Mouse (Mus musculus) embryonic facial prominence, embryonic 12.5 days (tissue): ENCODE data around the gene Gas1. TPM values are rescaled to one million over a fixed set of nuclear protein-coding genes. Genes with fewer than 3 reads are reported as not detected.

ENCODE experiments used
- ATAC-seq: fragments of 200-750 bp; cut with Nextera tagmentation; 2 replicates; pipeline ENCODE4 v1.8.0; 2017; ENCODE audit not compliant: insufficient number of reproducible peaks, insufficient read depth, low FRiP score, low TSS enrichment
- H3K27ac ChIP-seq: fragments of 300-500 bp; sonication (generic); 2 replicates; pipeline ENCODE4 v1.5.1; 2016; ENCODE audit warnings: mild to moderate bottlenecking
- H3K27me3 ChIP-seq: fragments of 300-500 bp; sonication (generic); 2 replicates; pipeline ENCODE4 v1.6.1; 2016; ENCODE audit warnings: mild to moderate bottlenecking, moderate library complexity
- H3K36me3 ChIP-seq: fragments of 300-500 bp; sonication (generic); 2 replicates; pipeline ENCODE4 v1.6.1; 2016; ENCODE audit warnings: mild to moderate bottlenecking
- H3K4me1 ChIP-seq: fragments of 300-500 bp; sonication (generic); 2 replicates; pipeline ENCODE4 v1.6.1; 2016
- H3K4me2 ChIP-seq: fragments of 300-500 bp; sonication (generic); replicated peaks from 2 replicates; pipeline ENCODE4 v1.6.1; 2016; ENCODE audit warnings: mild to moderate bottlenecking, moderate library complexity
- H3K4me3 ChIP-seq: fragments of 300-500 bp; sonication (generic); 2 replicates; pipeline ENCODE4 v1.5.1; 2016; ENCODE audit warnings: mild to moderate bottlenecking
- H3K9ac ChIP-seq: fragments of 300-500 bp; sonication (generic); 2 replicates; pipeline ENCODE4 v1.6.1; 2016; ENCODE audit warnings: mild to moderate bottlenecking, moderate library complexity
- H3K9me3 ChIP-seq: fragments of 300-500 bp; sonication (generic); 2 replicates; pipeline ENCODE4 v1.6.1; 2016; ENCODE audit warnings: mild to moderate bottlenecking, moderate library complexity
- WGBS: fragments of 180-500 bp; shearing (Covaris S2); methylation state at CpG from one replicate; pipeline ENCODE4 v1.1.7; 2016; 5-methylcytosine and 5-hydroxymethylcytosine counted together
- polyA plus RNA-seq: library from polyadenylated mRNA; unstranded; fragments of >200 nt; fragmentation: Nextera tagmentation; extraction: Ambion mirVana; gene quantifications from 2 replicates; pipeline ENCODE4 v1.2.1, GENCODE M21; 2016

Gene Gas1
- polyA plus RNA-seq, 1 experiment from 2014 or later = 307 TPM

DNA sequence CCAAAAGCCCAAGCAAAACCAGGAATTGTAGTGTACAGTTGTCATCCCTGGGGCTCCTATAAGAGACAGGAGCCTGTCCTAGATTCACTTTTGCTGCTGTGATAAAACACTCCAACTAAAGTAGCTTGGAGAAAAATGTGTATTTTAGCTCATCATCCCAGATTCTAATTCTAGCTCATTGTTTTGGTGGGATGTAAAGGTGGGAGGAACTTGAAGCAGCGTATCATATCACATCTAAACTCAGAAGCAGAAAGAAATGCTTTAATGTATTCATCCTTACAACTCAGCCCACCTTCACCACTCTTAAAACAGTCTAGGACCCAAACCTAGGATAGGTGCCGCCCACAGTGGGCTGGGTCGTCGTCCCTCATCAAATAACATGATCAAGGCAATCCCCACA, 40.2 kb downstream of the Gas1 start:
- Histone ChIP-seq H3K27me3 (no peaks in the 10 kb centered on the region), H3K9me3 (no peaks in the 10 kb centered on the region), H3K4me2 (no peak overlapping the region), H3K9ac (no peak overlapping the region), H3K36me3 (no peaks in the 10 kb centered on the region), H3K4me1 (peaks cover 12% of the 10 kb centered on the region), H3K27ac (no peak overlapping the region), H3K4me3 (no peak overlapping the region)
- 92% methylated on average over 4 of the region's 4 CpGs for WGBS
- ATAC-seq = no peak

DNA sequence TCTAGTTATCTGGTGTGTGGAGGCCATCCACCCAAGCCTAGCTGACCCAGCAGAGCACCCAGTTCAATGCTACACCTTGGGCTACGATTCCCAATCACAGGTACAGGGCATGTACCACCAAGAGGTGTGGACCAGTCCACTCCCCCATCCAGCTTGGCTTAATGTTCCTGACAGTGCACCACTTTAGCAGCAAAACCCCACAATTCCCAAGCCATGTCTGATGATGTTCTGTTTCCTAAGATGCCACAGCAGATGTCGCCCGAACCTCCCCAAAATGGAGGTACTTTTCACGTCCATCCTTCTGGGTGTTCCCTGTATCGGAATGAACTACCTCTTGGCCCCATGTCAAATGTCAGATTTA, 42.7 kb downstream of the Gas1 start:
- H3K4me1 ChIP-seq = peaks cover 12% of the 10 kb centered on the region
- no peaks in the 10 kb centered on the region for H3K9me3 ChIP-seq
- H3K4me3 ChIP-seq = no peak overlapping the region
- no peak for ATAC-seq
- 96% methylated on average over 5 of the region's 5 CpGs for WGBS
- no peak overlapping the region for H3K9ac ChIP-seq
- no peak overlapping the region for H3K4me2 ChIP-seq
- no peak overlapping the region for H3K27ac ChIP-seq
- no peaks in the 10 kb centered on the region for H3K36me3 ChIP-seq
- H3K27me3 ChIP-seq = no peaks in the 10 kb centered on the region

DNA sequence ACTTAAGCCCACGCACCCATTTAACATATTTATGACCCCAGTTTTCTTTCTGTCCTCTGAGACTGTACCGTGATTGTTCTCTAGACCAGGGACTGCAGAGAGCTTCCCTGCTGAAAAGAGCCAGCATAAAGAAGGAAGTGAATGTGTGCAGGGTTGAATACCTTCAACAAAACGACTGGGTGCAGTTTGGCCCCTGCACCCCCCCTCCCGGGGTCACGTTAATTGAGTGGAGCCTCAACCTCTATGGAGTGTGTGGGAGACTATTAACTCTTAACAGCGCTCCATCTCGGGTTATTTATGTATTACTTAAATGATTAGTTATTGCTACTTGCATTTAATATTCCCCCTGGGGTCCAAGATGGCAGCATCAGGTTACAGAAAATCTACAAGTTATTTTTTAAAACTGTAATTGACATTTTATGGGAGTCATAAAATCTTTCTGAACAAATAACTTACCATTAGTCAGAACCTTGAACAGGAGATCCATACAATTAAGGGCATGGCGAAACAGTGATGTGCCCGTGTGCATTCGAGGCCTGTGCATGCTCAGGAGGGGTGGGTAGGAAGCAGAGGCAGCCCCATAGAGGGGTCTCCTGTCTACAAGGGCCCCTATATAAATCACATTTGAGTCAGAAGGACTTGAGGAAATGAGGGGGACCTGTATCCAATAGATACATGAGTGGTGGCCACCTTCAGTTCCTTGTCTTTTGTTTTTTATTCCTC, 43.3 kb downstream of the Gas1 start:
- H3K9ac ChIP-seq = no peak overlapping the region
- H3K27ac ChIP-seq = no peak overlapping the region
- ATAC-seq = no peak
- no peaks in the 10 kb centered on the region for H3K36me3 ChIP-seq
- no peaks in the 10 kb centered on the region for H3K9me3 ChIP-seq
- no peaks in the 10 kb centered on the region for H3K27me3 ChIP-seq
- no peak overlapping the region for H3K4me2 ChIP-seq
- 32% methylated on average over 10 of the region's 10 CpGs for WGBS
- peaks cover 12% of the 10 kb centered on the region for H3K4me1 ChIP-seq
- H3K4me3 ChIP-seq = no peak overlapping the region

DNA sequence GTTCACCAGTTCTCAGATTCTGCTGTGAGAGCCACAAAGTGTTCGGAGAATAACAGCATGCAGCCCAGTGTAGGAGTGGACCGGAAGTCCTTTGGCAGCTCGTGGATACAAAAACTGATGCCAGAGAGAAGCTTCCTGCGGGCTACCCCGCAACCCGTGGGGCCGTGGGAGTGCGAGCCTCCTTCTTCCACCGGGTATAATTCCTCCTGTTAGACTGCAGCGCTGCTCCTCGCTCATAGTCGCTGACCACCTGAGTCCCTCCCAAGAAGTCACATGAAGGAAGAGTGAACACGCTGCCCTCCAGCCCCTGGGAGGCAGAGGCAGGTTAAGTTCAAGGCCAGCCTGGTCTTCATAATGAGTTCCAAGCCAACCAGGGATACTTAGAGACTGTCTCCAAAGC, 45.4 kb downstream of the Gas1 start:
- WGBS = 55% methylated on average over 13 of the region's 13 CpGs
- H3K4me3 ChIP-seq = no peak overlapping the region
- H3K9ac ChIP-seq = no peak overlapping the region
- peaks cover 12% of the 10 kb centered on the region for H3K4me1 ChIP-seq
- H3K27me3 ChIP-seq = no peaks in the 10 kb centered on the region
- H3K4me2 ChIP-seq = no peak overlapping the region
- H3K9me3 ChIP-seq = no peaks in the 10 kb centered on the region
- no peak overlapping the region for H3K27ac ChIP-seq
- no peak for ATAC-seq
- H3K36me3 ChIP-seq = no peaks in the 10 kb centered on the region

DNA sequence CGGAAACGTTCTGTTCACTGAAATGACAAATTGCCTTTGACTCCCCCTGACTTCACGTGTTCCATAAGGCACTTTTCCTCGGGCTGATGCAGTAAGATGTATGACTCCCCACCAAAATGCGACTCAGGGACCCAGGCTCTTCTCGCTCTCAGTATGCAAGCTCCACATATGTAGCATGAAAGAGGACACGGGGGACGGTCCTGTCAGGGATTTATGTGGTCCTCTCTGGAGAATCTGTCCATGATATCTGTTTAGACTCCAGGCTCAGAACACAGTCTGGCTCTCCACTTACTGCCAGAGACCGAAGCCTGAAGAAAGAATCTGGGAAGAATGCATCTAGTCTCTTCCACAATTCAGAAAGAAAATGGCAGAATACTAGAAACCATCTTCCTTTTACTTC, 47.6 kb downstream of the Gas1 start:
- WGBS = 70% methylated on average over 9 of the region's 9 CpGs
- ATAC-seq = no peak
- Histone ChIP-seq H3K4me2 (no peak overlapping the region), H3K9me3 (no peaks in the 10 kb centered on the region), H3K27ac (no peak overlapping the region), H3K27me3 (no peaks in the 10 kb centered on the region), H3K9ac (no peak overlapping the region), H3K4me1 (peaks cover 25% of the 10 kb centered on the region), H3K4me3 (no peak overlapping the region), H3K36me3 (no peaks in the 10 kb centered on the region)

DNA sequence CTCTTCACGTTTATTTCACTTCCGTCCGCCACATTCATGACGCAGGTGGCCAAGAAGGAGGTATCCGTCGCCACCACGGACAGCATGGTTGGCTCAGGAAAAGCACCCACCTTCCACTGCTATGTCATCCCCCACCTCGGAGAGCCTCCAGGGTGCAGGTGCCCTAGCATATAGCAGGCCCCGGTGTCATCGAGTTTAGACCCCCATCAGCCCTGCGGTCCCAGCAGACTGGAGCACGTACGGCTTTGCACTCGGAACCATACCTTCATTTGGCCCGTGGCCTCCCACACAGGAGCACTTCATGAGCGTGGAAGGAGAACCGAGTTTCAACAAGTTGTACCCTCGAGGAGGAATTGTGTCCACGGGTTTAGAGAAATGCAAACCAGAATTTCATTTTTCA, 50.8 kb downstream of the Gas1 start:
- no peaks in the 10 kb centered on the region; the same call in 1 of the 2 replicates for H3K27me3 ChIP-seq
- H3K9ac ChIP-seq = no peak overlapping the region
- H3K36me3 ChIP-seq = no peaks in the 10 kb centered on the region
- 53% methylated on average over 19 of the region's 19 CpGs for WGBS
- H3K4me2 ChIP-seq = peak overlapping the region; percentile 22; the same call in 1 of the 2 replicates
- no peak for ATAC-seq
- H3K27ac ChIP-seq = no peak overlapping the region
- no peak overlapping the region for H3K4me3 ChIP-seq
- peaks cover 15% of the 10 kb centered on the region for H3K4me1 ChIP-seq
- no peaks in the 10 kb centered on the region for H3K9me3 ChIP-seq

DNA sequence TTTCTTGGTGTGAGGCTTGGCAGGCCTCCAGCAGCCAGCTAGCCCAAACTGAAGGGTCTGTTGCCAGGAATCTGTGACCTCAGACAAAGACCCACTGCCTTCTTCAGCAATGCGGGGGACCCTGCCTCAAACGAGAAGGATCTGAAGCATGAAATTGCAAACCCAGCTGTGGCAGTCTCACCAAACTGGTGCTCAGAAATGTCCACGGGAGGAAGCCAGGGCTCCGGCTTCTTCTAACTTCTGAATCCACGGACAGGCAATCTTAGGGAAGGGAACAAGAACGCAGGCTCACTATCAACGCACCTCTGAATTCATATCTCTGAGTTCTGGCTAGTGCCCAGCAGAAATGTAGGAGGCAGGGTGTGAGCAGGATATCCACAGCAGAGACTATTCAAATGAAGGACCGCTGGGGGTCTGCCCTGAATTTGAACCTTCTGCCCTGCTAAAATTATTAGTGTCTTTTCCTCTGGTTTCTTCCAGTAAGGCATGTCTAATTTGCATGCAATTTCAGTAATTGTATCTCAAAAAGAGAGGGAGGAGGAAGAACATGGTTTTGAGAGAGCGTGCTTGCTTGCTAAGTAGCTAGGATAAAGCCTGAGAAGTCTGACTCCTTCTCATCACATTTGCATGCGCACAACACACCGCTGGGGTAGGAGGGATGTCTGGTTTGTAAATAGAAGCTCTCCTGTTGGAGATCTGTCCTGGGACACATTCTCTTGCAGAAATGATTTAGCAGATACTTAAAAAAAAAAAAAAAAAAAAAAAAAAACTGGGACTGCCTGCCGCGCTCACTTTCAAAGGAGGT, 51.5 kb downstream of the Gas1 start:
- Histone ChIP-seq H3K9me3 (no peaks in the 10 kb centered on the region), H3K4me1 (peaks cover 15% of the 10 kb centered on the region), H3K36me3 (no peaks in the 10 kb centered on the region), H3K4me3 (no peak overlapping the region), H3K9ac (no peak overlapping the region), H3K27ac (no peak overlapping the region), H3K4me2 (peak overlapping the region; percentile 22), H3K27me3 (no peaks in the 10 kb centered on the region; the same call in 1 of the 2 replicates)
- WGBS = 29% methylated on average over 13 of the region's 13 CpGs
- ATAC-seq = no peak

DNA sequence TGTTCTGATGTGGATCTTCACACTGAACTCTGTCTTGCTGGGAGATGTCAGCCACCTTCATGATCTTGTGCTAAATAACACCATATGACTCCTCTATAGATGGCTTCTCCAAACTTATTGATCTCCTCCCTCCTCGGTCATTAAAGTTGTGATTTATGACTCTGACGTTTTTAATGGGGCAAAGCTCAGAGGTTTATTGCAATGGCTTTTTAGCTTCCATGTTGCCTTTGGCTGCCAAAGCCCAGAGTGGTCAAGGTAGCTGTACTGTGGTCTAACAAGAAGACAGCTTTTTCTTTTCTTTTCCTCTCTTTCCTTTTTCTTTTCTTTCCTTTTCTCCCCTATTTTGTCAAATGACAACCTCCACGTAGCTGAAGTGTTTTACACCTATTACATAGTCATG, 52.1 kb downstream of the Gas1 start:
- 50% methylated on average over 3 of the region's 3 CpGs for WGBS
- Histone ChIP-seq H3K4me1 (peaks cover 15% of the 10 kb centered on the region), H3K4me3 (no peak overlapping the region)

DNA sequence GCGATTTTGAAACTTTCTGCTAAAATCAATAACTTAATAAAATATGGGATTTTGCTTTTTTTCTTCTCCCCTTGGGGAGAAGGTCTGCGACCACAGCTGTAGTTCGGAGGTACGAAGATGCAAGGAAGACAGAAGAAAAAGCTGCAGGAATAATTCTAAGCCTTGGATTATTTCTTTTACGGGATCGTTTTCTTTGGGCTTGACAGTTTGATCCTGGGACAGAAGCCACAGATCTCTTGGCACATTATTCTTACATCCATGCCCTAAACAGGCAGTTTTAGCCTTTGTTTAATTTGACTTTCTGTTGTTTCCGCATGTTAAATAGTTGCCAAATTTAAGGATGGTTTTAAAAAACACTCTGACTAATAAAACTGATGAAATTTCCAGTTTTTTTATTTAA, 52.7 kb downstream of the Gas1 start:
- H3K9me3 ChIP-seq = no peaks in the 10 kb centered on the region
- no peak overlapping the region for H3K27ac ChIP-seq
- no peak overlapping the region for H3K4me2 ChIP-seq
- no peak overlapping the region for H3K4me3 ChIP-seq
- H3K9ac ChIP-seq = no peak overlapping the region
- H3K4me1 ChIP-seq = peaks cover 15% of the 10 kb centered on the region
- H3K27me3 ChIP-seq = no peaks in the 10 kb centered on the region; the same call in 1 of the 2 replicates
- 80% methylated on average over 7 of the region's 7 CpGs for whole genome bisulfite sequencing
- ATAC-seq = no peak
- no peaks in the 10 kb centered on the region for H3K36me3 ChIP-seq

More for the DNA sequence above, 52.1 kb downstream of the Gas1 start:
- no peak overlapping the region for H3K4me2 ChIP-seq
- no peak for ATAC-seq
- H3K36me3 ChIP-seq = no peaks in the 10 kb centered on the region
- no peaks in the 10 kb centered on the region; the same call in 1 of the 2 replicates for H3K27me3 ChIP-seq
- H3K9ac ChIP-seq = no peak overlapping the region
- no peak overlapping the region for H3K27ac ChIP-seq
- no peaks in the 10 kb centered on the region for H3K9me3 ChIP-seq
